Mouse (Mus musculus) kidney, postnatal 36 days (tissue): ENCODE results near the gene Zfp599.

ENCODE experiments used
- DNase-seq, 2 experiments: peaks; one replicate each; pipeline ENCODE4 v3.0.0; 2021 to 2022; ENCODE audit warnings: mixed read lengths in 2 of 2

Gene Zfp599

GRCm38 (mm10) chr9:22217858-22218493 lies 41.7 kb downstream of the Zfp599 start:
- DNase-seq, result no peak

DNA sequence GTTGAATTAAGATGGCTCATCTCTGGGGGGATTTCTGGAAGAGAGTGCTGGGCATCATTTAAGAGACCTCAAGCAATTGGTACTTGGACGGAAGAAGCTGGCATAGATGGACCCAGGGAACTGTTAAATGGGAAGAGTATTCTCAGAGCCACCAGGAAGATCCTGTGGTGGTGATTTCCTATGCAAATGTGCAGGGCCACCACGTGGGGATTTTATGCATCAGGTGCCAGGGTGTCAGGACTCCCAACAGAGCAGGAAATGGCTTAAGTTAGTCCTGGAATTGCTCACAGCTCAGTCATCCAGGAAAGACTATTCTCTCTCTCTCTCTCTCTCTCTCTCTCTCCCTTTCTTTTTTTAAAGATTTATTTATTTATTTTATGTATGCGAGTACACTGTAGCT lies 43.0 kb downstream of the Zfp599 start:
- no peak for DNase-seq

GRCm38 (mm10) chr9:22214549-22214948 lies 45.1 kb downstream of the Zfp599 start:
- no peak for DNase-seq

DNA sequence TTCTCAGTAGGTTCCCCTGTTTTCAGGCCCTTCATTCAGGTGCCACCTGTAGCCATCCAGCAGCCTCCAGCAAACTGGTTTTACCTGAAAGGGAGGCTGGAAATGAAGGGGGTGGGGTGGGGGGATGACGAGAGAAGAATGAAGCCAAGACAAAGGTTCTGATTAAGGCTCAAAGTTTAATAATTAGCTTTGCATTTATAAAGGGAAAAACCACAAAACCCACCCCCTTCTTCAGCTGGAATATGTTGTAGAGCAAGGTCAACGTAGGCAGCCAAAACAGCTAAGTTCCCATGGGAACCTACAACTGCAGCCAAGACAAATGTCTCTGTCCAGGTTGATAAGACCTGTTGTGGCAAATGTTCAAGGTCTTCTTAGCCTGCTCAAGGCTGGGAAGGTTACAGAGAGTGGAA lies 45.9 kb downstream of the Zfp599 start:
- no peak for DNase-seq
